Mouse (Mus musculus) cortical plate, adult 2 months (tissue): ENCODE measurements around the gene Man2a1. TPM values are rescaled to one million over a fixed set of nuclear protein-coding genes. Genes with fewer than 3 reads are reported as not detected.

Experiments
- H3K27ac ChIP-seq: fragments of 200-500 bp; 2 replicates; pipeline ENCODE4 v1.5.1; 2012; ENCODE audit warnings: low read length, control low read depth, inconsistent platforms; ENCODE audit not compliant: insufficient read depth
- H3K4me1 ChIP-seq: fragments of 200-500 bp; 2 replicates; pipeline ENCODE4 v1.6.1; 2011; ENCODE audit warnings: low read length; ENCODE audit not compliant: control insufficient read depth, insufficient read depth
- H3K4me3 ChIP-seq: fragments of 200-500 bp; 2 replicates; pipeline ENCODE4 v1.5.1; 2011; ENCODE audit warnings: mild to moderate bottlenecking, low read length, control low read depth; ENCODE audit not compliant: insufficient read depth
- CTCF ChIP-seq: fragments of 200-500 bp; IDR thresholded peaks from 2 replicates; pipeline ENCODE4 v1.5.1; 2011; ENCODE audit warnings: mild to moderate bottlenecking, control low read depth, low read length; ENCODE audit not compliant: insufficient read depth; ENCODE audit errors: extremely low read depth
- POLR2A ChIP-seq: fragments of 200-500 bp; IDR thresholded peaks from 2 replicates; pipeline ENCODE4 v1.6.1; 2011; ENCODE audit warnings: mild to moderate bottlenecking, low read length, control low read depth; ENCODE audit not compliant: insufficient read depth; ENCODE audit errors: extremely low read depth
- polyA plus RNA-seq: library from polyadenylated mRNA; depleted of rRNA; stranded (reverse); fragments of >200 nt; gene quantifications from 2 replicates; pipeline ENCODE4 v1.2.3, GENCODE M21; 2012; rRNA removed

The Man2a1 gene
- 11.7 and 12.9 TPM in 2 replicates for polyA plus RNA-seq

GRCm38 (mm10) chr17:64600372-64601090, at the start of gene Man2a1:
Gene Man2a1 (plus strand): TSS chr17:64600736.
- TF ChIP-seq CTCF (no peak), POLR2A (peak; percentile 84)
- peak within 1 kb of the TSS; percentile 71 for H3K4me3 ChIP-seq
- H3K27ac ChIP-seq = peak within 1 kb of the TSS; percentile 92
- peaks cover 3% of the 10 kb centered on the region; the same call in 1 of the 2 replicates for H3K4me1 ChIP-seq

GRCm38 (mm10) chr17:64553358-64553757, 47.2 kb upstream of the Man2a1 start:
- H3K27ac ChIP-seq = no peak overlapping the region
- TF ChIP-seq CTCF = no peak
- TF ChIP-seq POLR2A = no peak
- no peaks in the 10 kb centered on the region for H3K4me1 ChIP-seq
- no peak overlapping the region for H3K4me3 ChIP-seq

- no peak overlapping the region for H3K4me3 ChIP-seq
- no peaks in the 10 kb centered on the region for H3K4me1 ChIP-seq
- TF ChIP-seq CTCF (no peak), POLR2A (no peak)
- no peak overlapping the region for H3K27ac ChIP-seq
Observed at GRCm38 (mm10) chr17:64554901-64555300, 45.6 kb upstream of the Man2a1 start.

- Histone ChIP-seq H3K27ac (no peak overlapping the region), H3K4me1 (no peaks in the 10 kb centered on the region), H3K4me3 (no peak overlapping the region)
- TF ChIP-seq CTCF (no peak), POLR2A (no peak)
Observed at GRCm38 (mm10) chr17:64556661-64557445, 43.7 kb upstream of the Man2a1 start.

GRCm38 (mm10) chr17:64558994-64559540, 41.5 kb upstream of the Man2a1 start:
- no peak overlapping the region for H3K4me3 ChIP-seq
- no peaks in the 10 kb centered on the region for H3K4me1 ChIP-seq
- no peak for TF ChIP-seq CTCF
- no peak for TF ChIP-seq POLR2A
- no peak overlapping the region for H3K27ac ChIP-seq

GRCm38 (mm10) chr17:64566435-64566834, 34.1 kb upstream of the Man2a1 start:
- Histone ChIP-seq H3K4me3 (no peak overlapping the region), H3K4me1 (no peaks in the 10 kb centered on the region), H3K27ac (no peak overlapping the region)
- TF ChIP-seq CTCF (no peak), POLR2A (no peak)

GRCm38 (mm10) chr17:64567546-64567945, 33.0 kb upstream of the Man2a1 start:
- H3K4me3 ChIP-seq = no peak overlapping the region
- no peak overlapping the region for H3K27ac ChIP-seq
- TF ChIP-seq CTCF (no peak), POLR2A (no peak)
- no peaks in the 10 kb centered on the region for H3K4me1 ChIP-seq

- Histone ChIP-seq H3K27ac (no peak overlapping the region), H3K4me1 (no peaks in the 10 kb centered on the region), H3K4me3 (no peak overlapping the region)
- TF ChIP-seq POLR2A = no peak
- no peak for TF ChIP-seq CTCF
Observed at GRCm38 (mm10) chr17:64573981-64574380, 26.6 kb upstream of the Man2a1 start.

- Histone ChIP-seq H3K4me1 (peaks cover 2% of the 10 kb centered on the region; the same call in 1 of the 2 replicates), H3K27ac (no peak overlapping the region), H3K4me3 (no peak overlapping the region)
- TF ChIP-seq CTCF (0 out of 2 replicates have a peak, but pooled peaks have one; percentile 10), POLR2A (no peak)
Observed at GRCm38 (mm10) chr17:64575240-64575639, 25.3 kb upstream of the Man2a1 start.

GRCm38 (mm10) chr17:64577485-64577884, 23.1 kb upstream of the Man2a1 start:
- Histone ChIP-seq H3K27ac (no peak overlapping the region), H3K4me3 (no peak overlapping the region), H3K4me1 (peaks cover 4% of the 10 kb centered on the region)
- TF ChIP-seq CTCF (no peak), POLR2A (no peak)
